Mouse (Mus musculus) liver, adult 2 months (tissue): Measurements from ENCODE around the gene Gabrb2. TPM values are rescaled to one million over a fixed set of nuclear protein-coding genes. Genes with fewer than 3 reads are reported as not detected.

Source experiments
- DNase-seq: peaks from one replicate; pipeline ENCODE4 v3.0.0-alpha.2; 2011; ENCODE audit warnings: low read depth, low spot score; ENCODE audit errors: extremely low read depth
- H3K27ac ChIP-seq: fragments of 200-500 bp; replicated peaks from 2 replicates; pipeline ENCODE4 v1.5.1; 2012; ENCODE audit warnings: low read depth, mild to moderate bottlenecking, control low read depth, inconsistent platforms, low read length; ENCODE audit not compliant: insufficient read depth
- H3K27me3 ChIP-seq: fragments of 200-500 bp; 2 replicates; pipeline ENCODE4 v1.6.1; 2012; ENCODE audit warnings: mild to moderate bottlenecking, moderate library complexity, low read length, inconsistent platforms; ENCODE audit not compliant: control insufficient read depth, insufficient read depth
- H3K36me3 ChIP-seq: fragments of 200-500 bp; 2 replicates; pipeline ENCODE4 v1.6.1; 2012; ENCODE audit warnings: low read length, inconsistent platforms; ENCODE audit not compliant: control insufficient read depth, insufficient read depth
- H3K4me1 ChIP-seq: fragments of 200-500 bp; 2 replicates; pipeline ENCODE4 v1.6.1; 2011; ENCODE audit warnings: low read length; ENCODE audit not compliant: control insufficient read depth, insufficient read depth
- H3K4me3 ChIP-seq: fragments of 200-500 bp; 2 replicates; pipeline ENCODE4 v1.5.1; 2011; ENCODE audit warnings: low read depth, mild to moderate bottlenecking, control low read depth, low read length, moderate library complexity; ENCODE audit not compliant: insufficient read depth
- H3K79me2 ChIP-seq: fragments of 200-500 bp; 2 replicates; pipeline ENCODE4 v1.6.1; 2012; ENCODE audit warnings: inconsistent platforms, mild to moderate bottlenecking, low read length, moderate library complexity; ENCODE audit not compliant: control insufficient read depth, insufficient read depth
- H3K9ac ChIP-seq: fragments of 200-500 bp; 2 replicates; pipeline ENCODE4 v1.6.1; 2012; ENCODE audit warnings: low read depth, mild to moderate bottlenecking, control low read depth, inconsistent platforms, low read length
- CTCF ChIP-seq: fragments of 200-500 bp; IDR thresholded peaks from 2 replicates; pipeline ENCODE4 v1.5.1; 2011; ENCODE audit warnings: low read depth, low read length, control low read depth
- POLR2A ChIP-seq: fragments of 200-500 bp; IDR thresholded peaks from 2 replicates; pipeline ENCODE4 v1.6.1; 2011; ENCODE audit warnings: low read length, control low read depth; ENCODE audit not compliant: insufficient read depth; ENCODE audit errors: extremely low read depth
- WGBS: fragments of 180-500 bp; shearing (Covaris S2); methylation state at CpG from one replicate; pipeline ENCODE4 v1.1.7; 2018; 5-methylcytosine and 5-hydroxymethylcytosine counted together
- polyA plus RNA-seq: library from polyadenylated mRNA; depleted of rRNA; stranded (reverse); fragments of >200 nt; gene quantifications from 2 replicates; pipeline ENCODE4 v1.2.3, GENCODE M21; 2012; rRNA removed
- total RNA-seq: library from RNA; depleted of rRNA; stranded (reverse); fragments of >200 nt; gene quantifications from 2 replicates; pipeline ENCODE4 v1.2.3, GENCODE M21; 2014; rRNA removed

Gene Gabrb2
- 0.13 TPM in 1 of 2 replicates, not detected in the other for total RNA-seq
- not detected in 2 replicates for polyA plus RNA-seq

- Histone ChIP-seq H3K36me3 (no peaks in the 10 kb centered on the region), H3K27me3 (no peaks in the 10 kb centered on the region), H3K27ac (no peak within 1 kb of the TSS), H3K9ac (no peak within 1 kb of the TSS), H3K79me2 (no peaks in the 10 kb centered on the region), H3K4me1 (no peaks in the 10 kb centered on the region), H3K4me3 (no peak within 1 kb of the TSS)
- WGBS = 28% methylated on average over 20 of the region's 20 CpGs
- no peak for TF ChIP-seq CTCF
- no peak for TF ChIP-seq POLR2A
- no peak for DNase-seq
Measured at GRCm38 (mm10) chr11:42418996-42419782, at the start of gene Gabrb2. TSS of gene Gabrb2 (plus strand) at chr11:42419757.

- Histone ChIP-seq H3K4me3 (no peak overlapping the region), H3K27me3 (no peaks in the 10 kb centered on the region), H3K36me3 (no peaks in the 10 kb centered on the region), H3K9ac (no peak overlapping the region), H3K27ac (no peak overlapping the region), H3K4me1 (no peaks in the 10 kb centered on the region), H3K79me2 (no peaks in the 10 kb centered on the region)
- WGBS = 64% methylated on average over 2 of the region's 2 CpGs
- TF ChIP-seq CTCF = no peak
- no peak for TF ChIP-seq POLR2A
- no peak for DNase-seq
Measured at GRCm38 (mm10) chr11:42378983-42379382, 40.6 kb upstream of the Gabrb2 start.

GRCm38 (mm10) chr11:42386486-42386885 lies 33.1 kb upstream of the Gabrb2 start:
- TF ChIP-seq POLR2A (no peak), CTCF (no peak)
- no peak for DNase-seq

GRCm38 (mm10) chr11:42390682-42391290 lies 28.8 kb upstream of the Gabrb2 start:
- H3K79me2 ChIP-seq = no peaks in the 10 kb centered on the region
- H3K27ac ChIP-seq = no peak overlapping the region
- H3K36me3 ChIP-seq = no peaks in the 10 kb centered on the region
- no peak overlapping the region for H3K9ac ChIP-seq
- H3K27me3 ChIP-seq = no peaks in the 10 kb centered on the region
- H3K4me1 ChIP-seq = no peaks in the 10 kb centered on the region
- no peak for DNase-seq
- 55% methylated on average over 3 of the region's 3 CpGs for WGBS
- no peak overlapping the region for H3K4me3 ChIP-seq
- no peak for TF ChIP-seq POLR2A
- no peak for TF ChIP-seq CTCF

More at GRCm38 (mm10) chr11:42386486-42386885, 33.1 kb upstream of the Gabrb2 start:
- 85% methylated on average over 4 of the region's 4 CpGs for WGBS
- H3K9ac ChIP-seq = no peak overlapping the region
- H3K27me3 ChIP-seq = no peaks in the 10 kb centered on the region
- H3K27ac ChIP-seq = no peak overlapping the region
- H3K79me2 ChIP-seq = no peaks in the 10 kb centered on the region
- H3K4me3 ChIP-seq = no peak overlapping the region
- H3K36me3 ChIP-seq = no peaks in the 10 kb centered on the region
- H3K4me1 ChIP-seq = no peaks in the 10 kb centered on the region

- no peaks in the 10 kb centered on the region for H3K27me3 ChIP-seq
- H3K4me1 ChIP-seq = no peaks in the 10 kb centered on the region
- no peak overlapping the region for H3K27ac ChIP-seq
- WGBS = 68% methylated on average over 4 of the region's 4 CpGs
- H3K9ac ChIP-seq = no peak overlapping the region
- no peak for DNase-seq
- no peak overlapping the region for H3K4me3 ChIP-seq
- H3K79me2 ChIP-seq = no peaks in the 10 kb centered on the region
- no peaks in the 10 kb centered on the region for H3K36me3 ChIP-seq
- TF ChIP-seq CTCF = no peak
- TF ChIP-seq POLR2A = no peak
Measured at GRCm38 (mm10) chr11:42393451-42393850, 26.1 kb upstream of the Gabrb2 start.
